Mouse (Mus musculus) neural tube, embryonic 15.5 days (tissue): Measurements from ENCODE around the gene 4930402H24Rik. TPM values are rescaled to one million over a fixed set of nuclear protein-coding genes. Genes with fewer than 3 reads are reported as not detected.

Source experiments
- ATAC-seq: fragments of 200-750 bp; cut with Nextera tagmentation; 2 replicates; pipeline ENCODE4 v1.8.0; 2017; ENCODE audit warnings: mild to moderate bottlenecking, moderate TSS enrichment, moderate library complexity; ENCODE audit not compliant: low FRiP score
- H3K27ac ChIP-seq: fragments of 300-500 bp; sonication (generic); replicated peaks from 2 replicates; pipeline ENCODE4 v1.5.1; 2015; ENCODE audit warnings: mild to moderate bottlenecking, inconsistent platforms
- H3K27me3 ChIP-seq: fragments of 300-500 bp; sonication (generic); replicated peaks from 2 replicates; pipeline ENCODE4 v1.6.1; 2015; ENCODE audit warnings: inconsistent platforms
- H3K36me3 ChIP-seq: fragments of 300-500 bp; sonication (generic); 2 replicates; pipeline ENCODE4 v1.6.1; 2015; ENCODE audit warnings: inconsistent platforms
- H3K4me1 ChIP-seq: fragments of 300-500 bp; sonication (generic); 2 replicates; pipeline ENCODE4 v1.6.1; 2015; ENCODE audit warnings: inconsistent platforms
- H3K4me2 ChIP-seq: fragments of 300-500 bp; sonication (generic); 2 replicates; pipeline ENCODE4 v1.6.1; 2015; ENCODE audit warnings: inconsistent platforms, mild to moderate bottlenecking, moderate library complexity
- H3K4me3 ChIP-seq: fragments of 300-500 bp; sonication (generic); replicated peaks from 2 replicates; pipeline ENCODE4 v1.5.1; 2015; ENCODE audit warnings: mild to moderate bottlenecking, inconsistent platforms
- H3K9ac ChIP-seq: fragments of 300-500 bp; sonication (generic); replicated peaks from 2 replicates; pipeline ENCODE4 v1.6.1; 2015; ENCODE audit warnings: mild to moderate bottlenecking, inconsistent platforms
- H3K9me3 ChIP-seq: fragments of 300-500 bp; sonication (generic); replicated peaks from 2 replicates; pipeline ENCODE4 v1.6.1; 2016; ENCODE audit warnings: inconsistent platforms
- WGBS: fragments of 180-500 bp; shearing (Covaris S2); methylation state at CpG from one replicate; pipeline ENCODE4 v1.1.7; 2015; ENCODE audit warnings: mixed read lengths; 5-methylcytosine and 5-hydroxymethylcytosine counted together
- polyA plus RNA-seq: library from polyadenylated mRNA; unstranded; fragments of >200 nt; fragmentation: Nextera tagmentation; extraction: Ambion mirVana; gene quantifications from 2 replicates; pipeline ENCODE4 v1.2.1, GENCODE M21; 2015

Gene 4930402H24Rik
- polyA plus RNA-seq = 75.5 and 85.3 TPM in 2 replicates

DNA sequence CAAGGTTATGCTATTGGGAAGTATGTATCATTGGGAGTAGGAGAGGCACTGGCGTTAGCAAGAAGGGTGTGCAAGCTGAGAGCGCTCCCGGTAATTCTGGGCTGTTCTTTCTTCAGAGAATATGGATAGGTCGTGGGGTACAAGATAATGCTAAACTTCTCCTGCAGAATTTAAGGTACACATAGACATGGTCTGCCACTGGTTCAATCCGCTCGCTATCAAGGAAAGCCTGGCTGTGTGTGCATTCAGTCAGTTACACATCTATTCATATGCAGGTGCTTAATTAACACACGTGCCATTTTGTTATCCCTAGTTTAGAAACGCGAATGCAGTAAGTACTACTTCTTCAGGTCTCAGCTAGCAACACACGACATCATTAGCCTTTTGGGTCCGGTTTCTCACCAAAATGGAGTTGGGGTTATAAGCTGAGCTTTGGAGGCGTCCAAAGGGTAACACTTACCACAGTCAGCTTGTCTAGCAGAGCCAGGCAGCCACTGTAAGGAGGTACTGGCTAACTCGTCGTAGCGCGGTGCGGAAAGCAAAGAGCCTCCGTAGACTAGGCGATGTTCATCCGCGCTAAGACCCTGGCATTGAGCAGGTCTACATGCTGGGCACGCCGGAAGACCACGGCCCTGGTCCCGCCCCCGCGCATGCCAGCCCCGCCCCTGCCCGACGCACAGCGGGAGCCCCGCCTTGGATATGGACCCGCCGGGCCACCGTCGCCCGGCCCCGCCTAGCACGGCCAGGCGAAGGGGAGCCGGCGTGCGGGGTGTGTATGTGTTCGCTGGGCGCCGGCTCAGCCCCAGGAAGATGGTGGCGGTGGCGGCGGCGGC is at the start of gene 4930402H24Rik, which contains the start of gene Atrn:
Gene 4930402H24Rik, minus strand, starts transcription at position 656 of the 833 bp plus-strand sequence.
Gene Atrn, plus strand, starts transcription at position 745 of the 833 bp plus-strand sequence.
- Histone ChIP-seq H3K9me3 (no peaks in the 10 kb centered on the region), H3K27me3 (no peaks in the 10 kb centered on the region), H3K9ac (peak within 1 kb of the TSS; percentile 98), H3K27ac (peak within 1 kb of the TSS; percentile 87), H3K4me2 (peak within 1 kb of the TSS; percentile 76), H3K4me3 (peak within 1 kb of the TSS; percentile 98), H3K36me3 (0 out of 2 replicates have a peak, but pooled peaks cover 6% of the 10 kb centered on the region), H3K4me1 (peaks cover 32% of the 10 kb centered on the region)
- WGBS = 4% methylated on average over 48 of the region's 50 CpGs
- ATAC-seq = peak; percentile 98

DNA sequence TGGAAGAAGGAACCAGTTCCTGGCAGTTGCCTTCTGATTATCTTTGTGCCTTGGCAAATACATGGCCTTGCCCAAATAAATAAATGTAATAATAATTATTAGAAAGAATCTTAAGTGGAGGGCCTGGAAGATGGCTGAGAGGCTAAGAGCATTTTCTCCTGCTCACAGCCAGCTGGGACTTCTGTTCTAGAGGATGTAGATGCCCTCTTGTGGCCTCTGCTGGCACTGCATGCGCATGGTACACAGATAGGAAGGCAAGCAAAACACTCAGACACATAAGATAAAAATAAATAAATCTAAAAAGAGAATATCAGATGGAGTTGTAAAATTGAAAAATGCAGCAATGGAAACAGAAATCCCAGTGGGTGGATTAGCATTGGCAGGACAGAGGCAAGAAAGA is 44.3 kb upstream of the 4930402H24Rik start:
- Histone ChIP-seq H3K4me3 (no peak overlapping the region), H3K27me3 (no peaks in the 10 kb centered on the region), H3K36me3 (peaks cover 12% of the 10 kb centered on the region; the same call in 1 of the 2 replicates), H3K27ac (no peak overlapping the region), H3K4me2 (no peak overlapping the region), H3K9me3 (no peaks in the 10 kb centered on the region), H3K9ac (no peak overlapping the region), H3K4me1 (peaks cover 5% of the 10 kb centered on the region; the same call in 1 of the 2 replicates)
- ATAC-seq = peak; percentile 79; the same call in 1 of the 2 replicates
- WGBS = 8% methylated on average over 1 of the region's 1 CpGs

DNA sequence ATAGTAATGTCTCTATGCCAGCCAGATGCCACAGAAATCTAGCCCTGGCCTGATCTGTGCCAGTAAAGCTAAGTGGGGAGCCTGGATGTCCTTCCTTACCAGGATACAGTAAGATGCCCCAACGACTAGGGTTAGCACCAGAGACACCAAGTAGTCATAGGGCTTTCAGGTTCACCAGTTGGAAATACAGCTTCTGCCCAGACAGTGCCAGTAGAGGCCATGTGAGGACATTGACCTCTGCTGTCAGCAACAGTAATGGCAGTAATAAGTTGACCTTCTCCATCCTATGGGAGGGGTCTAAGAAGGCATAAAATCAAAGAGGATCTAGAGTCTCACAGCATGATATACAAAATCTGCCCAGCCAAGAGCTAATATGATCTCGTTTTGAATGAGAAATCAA is 43.6 kb upstream of the 4930402H24Rik start:
- 72% methylated on average over 2 of the region's 2 CpGs for WGBS
- no peak overlapping the region for H3K4me3 ChIP-seq
- H3K27ac ChIP-seq = no peak overlapping the region

DNA sequence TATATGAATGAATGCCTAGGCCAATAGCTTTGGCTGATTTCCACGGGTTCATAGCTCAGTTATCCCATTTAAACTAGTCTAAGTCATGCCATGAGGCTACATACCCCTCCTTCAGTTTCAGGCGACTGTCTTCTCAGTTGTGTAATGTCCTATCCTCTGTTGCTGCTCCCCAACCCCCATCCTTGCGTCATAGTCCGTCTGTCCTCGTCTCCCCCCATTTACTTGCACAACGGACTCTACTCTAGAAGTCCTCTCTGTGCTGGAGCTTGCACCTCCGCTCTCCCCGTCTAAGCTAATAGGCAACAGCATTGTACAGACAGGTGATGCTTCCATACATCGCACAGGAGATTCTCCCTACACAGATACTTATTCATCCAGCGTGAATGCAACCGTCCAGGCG is 26.7 kb upstream of the 4930402H24Rik start:
- 91% methylated on average over 12 of the region's 12 CpGs for WGBS
- Histone ChIP-seq H3K4me3 (no peak overlapping the region), H3K9me3 (no peaks in the 10 kb centered on the region), H3K9ac (no peak overlapping the region), H3K4me2 (no peak overlapping the region), H3K27ac (no peak overlapping the region), H3K4me1 (no peaks in the 10 kb centered on the region), H3K27me3 (no peaks in the 10 kb centered on the region), H3K36me3 (no peaks in the 10 kb centered on the region)
- no peak for ATAC-seq

More for the DNA sequence above, 43.6 kb upstream of the 4930402H24Rik start:
- Histone ChIP-seq H3K9ac (no peak overlapping the region), H3K27me3 (no peaks in the 10 kb centered on the region), H3K36me3 (peaks cover 12% of the 10 kb centered on the region; the same call in 1 of the 2 replicates), H3K4me1 (peaks cover 5% of the 10 kb centered on the region; the same call in 1 of the 2 replicates), H3K9me3 (no peaks in the 10 kb centered on the region), H3K4me2 (no peak overlapping the region)
- no peak for ATAC-seq

DNA sequence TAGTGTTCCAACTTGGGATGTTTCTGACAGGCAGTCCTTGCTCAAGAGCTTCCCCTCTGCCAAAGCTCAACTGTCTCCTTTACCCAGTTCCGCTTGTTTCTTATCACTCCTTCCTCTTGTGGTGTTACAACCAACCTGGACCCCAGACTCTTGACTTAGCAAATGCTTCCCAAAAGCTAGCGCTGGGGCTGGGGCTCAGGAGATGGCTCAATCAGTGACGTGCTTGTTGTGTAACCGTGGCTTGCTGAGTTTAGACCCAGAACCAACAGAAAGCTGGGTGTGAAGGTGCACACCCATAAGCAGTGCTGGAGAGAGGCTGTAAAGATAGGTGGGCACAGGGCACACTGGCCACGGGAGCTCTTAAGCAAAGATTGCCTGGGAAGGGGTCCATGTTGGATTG is 23.8 kb upstream of the 4930402H24Rik start:
- H3K9ac ChIP-seq = no peak overlapping the region
- no peaks in the 10 kb centered on the region for H3K27me3 ChIP-seq
- no peaks in the 10 kb centered on the region for H3K9me3 ChIP-seq
- H3K36me3 ChIP-seq = no peaks in the 10 kb centered on the region
- no peak overlapping the region for H3K27ac ChIP-seq
- 94% methylated on average over 5 of the region's 5 CpGs for WGBS
- H3K4me2 ChIP-seq = no peak overlapping the region
- no peak for ATAC-seq
- H3K4me1 ChIP-seq = no peaks in the 10 kb centered on the region
- no peak overlapping the region for H3K4me3 ChIP-seq

DNA sequence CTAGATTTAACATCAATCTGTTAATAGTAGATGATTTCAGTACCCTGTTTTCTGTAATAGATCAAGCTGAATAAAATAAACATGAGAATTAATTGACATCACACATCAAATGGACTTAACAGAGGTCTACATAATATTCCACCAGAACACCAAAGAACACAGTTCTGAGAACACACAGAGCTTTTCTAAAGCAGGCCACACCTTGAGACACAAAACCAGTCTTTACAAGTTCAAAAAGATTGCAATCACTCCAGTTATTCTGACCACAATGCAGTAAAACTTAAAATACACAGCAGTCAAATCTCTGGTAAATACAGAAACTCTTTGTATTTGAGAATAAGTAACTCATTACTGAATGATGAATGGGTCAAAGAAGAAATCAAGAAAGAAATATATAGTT is 22.3 kb upstream of the 4930402H24Rik start:
- ATAC-seq = no peak
- no peak overlapping the region for H3K4me3 ChIP-seq
- H3K9ac ChIP-seq = no peak overlapping the region
- H3K4me1 ChIP-seq = no peaks in the 10 kb centered on the region
- H3K4me2 ChIP-seq = no peak overlapping the region
- H3K27ac ChIP-seq = no peak overlapping the region
- no peaks in the 10 kb centered on the region for H3K9me3 ChIP-seq
- H3K27me3 ChIP-seq = no peaks in the 10 kb centered on the region
- no peaks in the 10 kb centered on the region for H3K36me3 ChIP-seq

DNA sequence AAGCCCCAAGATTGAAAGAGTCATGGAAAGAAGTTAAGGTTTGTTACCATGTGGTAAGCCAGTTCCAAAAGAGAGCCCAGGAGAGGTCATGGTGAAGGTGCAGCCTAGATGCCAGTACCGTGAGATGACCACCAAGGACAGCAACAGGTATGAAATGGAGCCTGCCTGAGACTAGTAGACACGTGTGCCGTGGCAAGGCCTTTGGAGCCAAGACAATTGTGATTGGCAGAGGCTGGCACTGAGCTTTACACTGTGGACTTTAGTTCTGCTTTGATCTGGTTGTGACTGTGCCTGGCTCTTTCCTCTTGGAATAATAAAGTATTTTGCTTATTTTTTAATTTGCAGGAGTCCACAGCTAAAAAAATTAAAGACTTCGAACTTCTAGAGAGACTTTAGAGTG is 21.8 kb upstream of the 4930402H24Rik start:
- no peak for ATAC-seq
- Histone ChIP-seq H3K9me3 (no peaks in the 10 kb centered on the region), H3K4me1 (no peaks in the 10 kb centered on the region), H3K36me3 (no peaks in the 10 kb centered on the region), H3K27me3 (no peaks in the 10 kb centered on the region), H3K9ac (no peak overlapping the region), H3K4me3 (no peak overlapping the region), H3K4me2 (no peak overlapping the region), H3K27ac (no peak overlapping the region)
- whole genome bisulfite sequencing = 90% methylated on average over 4 of the region's 4 CpGs

DNA sequence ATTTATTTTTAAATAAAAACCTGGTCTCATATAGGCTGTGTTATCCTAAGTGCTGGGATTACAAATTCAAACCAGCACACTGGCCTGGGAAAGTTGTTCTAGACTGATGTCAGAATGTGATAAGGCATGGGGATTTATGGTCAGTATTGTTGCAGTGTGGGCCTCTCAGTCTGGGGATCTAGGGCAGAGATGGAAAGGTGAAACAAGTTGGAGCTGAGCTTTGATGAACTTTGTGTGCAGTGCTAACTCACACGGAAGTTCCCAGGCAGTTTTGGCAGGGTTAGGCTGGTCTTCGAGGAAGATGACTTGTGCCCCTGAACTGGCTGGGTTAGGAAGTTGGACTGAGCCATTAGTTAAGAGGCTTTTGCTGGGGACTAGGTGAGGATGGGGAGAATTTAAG is 18.7 kb upstream of the 4930402H24Rik start:
- 86% methylated on average over 2 of the region's 2 CpGs for WGBS
- Histone ChIP-seq H3K27ac (no peak overlapping the region), H3K4me3 (no peak overlapping the region), H3K9ac (no peak overlapping the region), H3K27me3 (no peaks in the 10 kb centered on the region), H3K4me1 (no peaks in the 10 kb centered on the region), H3K9me3 (no peaks in the 10 kb centered on the region), H3K4me2 (no peak overlapping the region), H3K36me3 (no peaks in the 10 kb centered on the region)
- no peak for ATAC-seq

DNA sequence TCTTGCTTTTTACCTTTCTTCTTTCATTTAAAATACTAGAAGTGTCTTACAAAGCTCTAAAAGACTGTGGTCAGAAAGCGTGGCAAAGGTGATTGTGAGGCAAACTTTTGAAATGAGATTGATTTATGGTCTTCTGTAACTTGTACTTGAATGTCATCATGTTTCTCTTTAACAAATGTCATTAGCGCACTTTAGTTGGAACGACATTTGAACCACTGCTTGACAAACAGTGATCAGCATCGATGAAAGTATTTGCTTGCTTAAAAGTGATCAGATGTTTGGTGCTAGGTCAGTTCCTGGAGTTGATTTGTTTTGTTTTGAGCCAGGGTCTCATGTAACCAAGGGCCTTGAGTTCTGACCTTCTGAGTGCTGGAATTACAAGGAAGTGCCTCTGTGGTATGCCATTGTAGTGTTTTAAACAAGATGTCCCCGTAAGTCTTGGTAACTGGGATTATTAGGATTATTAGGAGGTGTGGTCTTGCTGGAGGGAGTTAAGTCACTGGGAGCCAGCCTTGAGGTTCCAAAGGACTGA is 12.9 kb upstream of the 4930402H24Rik start:
- 67% methylated on average over 5 of the region's 5 CpGs for WGBS
- Histone ChIP-seq H3K27me3 (no peaks in the 10 kb centered on the region), H3K9me3 (no peaks in the 10 kb centered on the region), H3K27ac (no peak overlapping the region), H3K4me2 (no peak overlapping the region), H3K4me1 (peaks cover 7% of the 10 kb centered on the region; the same call in 1 of the 2 replicates), H3K4me3 (no peak overlapping the region), H3K9ac (no peak overlapping the region), H3K36me3 (no peaks in the 10 kb centered on the region)
- ATAC-seq = no peak

DNA sequence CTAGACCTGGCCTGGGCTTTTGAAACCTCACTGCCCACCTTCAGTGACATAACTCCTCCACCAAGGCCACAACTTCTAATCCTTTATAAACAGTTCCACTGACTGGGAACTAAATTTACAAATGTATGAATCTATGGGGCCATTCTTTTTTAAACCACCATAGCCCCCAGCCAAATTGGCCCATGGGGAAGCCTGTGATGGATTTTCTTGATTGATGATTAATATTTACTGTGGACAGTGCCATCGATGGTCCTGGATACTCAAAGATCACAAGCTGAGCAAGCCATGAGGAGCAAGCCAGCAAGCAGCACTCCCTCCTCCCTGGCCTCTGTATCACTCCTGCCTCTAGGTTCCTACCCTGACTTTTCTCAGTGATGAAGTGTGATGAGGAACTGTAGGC is 11.5 kb upstream of the 4930402H24Rik start:
- no peak overlapping the region for H3K9ac ChIP-seq
- no peaks in the 10 kb centered on the region for H3K27me3 ChIP-seq
- no peak overlapping the region for H3K27ac ChIP-seq
- no peaks in the 10 kb centered on the region for H3K9me3 ChIP-seq
- H3K4me3 ChIP-seq = no peak overlapping the region
- WGBS = 65% methylated on average over 1 of the region's 1 CpGs
- H3K4me1 ChIP-seq = peaks cover 7% of the 10 kb centered on the region; the same call in 1 of the 2 replicates
- no peak for ATAC-seq
- H3K4me2 ChIP-seq = no peak overlapping the region
- H3K36me3 ChIP-seq = no peaks in the 10 kb centered on the region

DNA sequence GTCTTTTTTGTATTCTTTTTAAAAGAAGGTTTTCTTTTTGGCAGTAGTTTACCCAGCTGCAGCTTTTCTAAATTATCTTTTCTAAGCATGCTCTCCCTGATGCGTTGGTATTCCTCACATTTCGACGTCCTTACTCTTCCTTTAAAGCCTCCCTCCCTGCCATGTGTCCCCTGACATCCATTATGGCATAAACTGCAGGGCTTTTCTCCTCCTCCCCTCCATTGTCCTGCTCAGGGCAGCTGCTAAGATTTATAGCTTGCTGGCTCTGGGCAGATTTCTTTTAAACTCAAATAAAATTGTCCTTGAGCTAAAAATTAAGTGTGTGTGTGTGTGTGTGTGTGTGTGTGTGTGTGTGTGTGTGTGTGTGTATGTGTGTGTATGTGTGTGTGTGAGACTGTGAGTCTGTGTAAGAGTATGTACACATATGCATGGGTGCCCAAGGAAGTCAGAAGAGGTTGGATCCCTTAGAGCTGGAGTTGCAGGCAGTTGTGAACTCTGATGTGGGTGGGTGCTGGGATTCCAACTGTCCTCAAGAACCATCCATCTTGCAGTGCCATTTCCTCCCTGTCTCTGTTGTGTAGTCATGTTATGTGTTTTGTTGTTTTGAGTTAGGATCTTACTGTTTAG is 10.4 kb upstream of the 4930402H24Rik start:
- Histone ChIP-seq H3K9ac (no peak overlapping the region), H3K4me2 (no peak overlapping the region), H3K9me3 (no peaks in the 10 kb centered on the region), H3K4me1 (peaks cover 7% of the 10 kb centered on the region; the same call in 1 of the 2 replicates), H3K36me3 (no peaks in the 10 kb centered on the region), H3K4me3 (no peak overlapping the region), H3K27ac (0 out of 2 replicates have a peak overlapping the region, but pooled peaks have one; percentile 28), H3K27me3 (no peaks in the 10 kb centered on the region)
- no peak for ATAC-seq
- WGBS = 4% methylated on average over 3 of the region's 3 CpGs
